Mouse (Mus musculus) activated CD4-positive, CD25-positive, alpha-beta regulatory T cell, adult 4 months (primary cell): ENCODE results near the gene Tcf15. TPM values are rescaled to one million over a fixed set of nuclear protein-coding genes. Genes with fewer than 3 reads are reported as not detected.

Source experiments
- ATAC-seq: one replicate; pipeline ENCODE4 v1.8.0; 2017
- polyA plus RNA-seq, 2 experiments: library from polyadenylated mRNA; unstranded; fragments of 100-300 nt; shearing (Covaris generic); gene quantifications; one replicate each; pipeline ENCODE4 v1.2.1; 2017

The Tcf15 gene
- not detected for polyA plus RNA-seq

DNA sequence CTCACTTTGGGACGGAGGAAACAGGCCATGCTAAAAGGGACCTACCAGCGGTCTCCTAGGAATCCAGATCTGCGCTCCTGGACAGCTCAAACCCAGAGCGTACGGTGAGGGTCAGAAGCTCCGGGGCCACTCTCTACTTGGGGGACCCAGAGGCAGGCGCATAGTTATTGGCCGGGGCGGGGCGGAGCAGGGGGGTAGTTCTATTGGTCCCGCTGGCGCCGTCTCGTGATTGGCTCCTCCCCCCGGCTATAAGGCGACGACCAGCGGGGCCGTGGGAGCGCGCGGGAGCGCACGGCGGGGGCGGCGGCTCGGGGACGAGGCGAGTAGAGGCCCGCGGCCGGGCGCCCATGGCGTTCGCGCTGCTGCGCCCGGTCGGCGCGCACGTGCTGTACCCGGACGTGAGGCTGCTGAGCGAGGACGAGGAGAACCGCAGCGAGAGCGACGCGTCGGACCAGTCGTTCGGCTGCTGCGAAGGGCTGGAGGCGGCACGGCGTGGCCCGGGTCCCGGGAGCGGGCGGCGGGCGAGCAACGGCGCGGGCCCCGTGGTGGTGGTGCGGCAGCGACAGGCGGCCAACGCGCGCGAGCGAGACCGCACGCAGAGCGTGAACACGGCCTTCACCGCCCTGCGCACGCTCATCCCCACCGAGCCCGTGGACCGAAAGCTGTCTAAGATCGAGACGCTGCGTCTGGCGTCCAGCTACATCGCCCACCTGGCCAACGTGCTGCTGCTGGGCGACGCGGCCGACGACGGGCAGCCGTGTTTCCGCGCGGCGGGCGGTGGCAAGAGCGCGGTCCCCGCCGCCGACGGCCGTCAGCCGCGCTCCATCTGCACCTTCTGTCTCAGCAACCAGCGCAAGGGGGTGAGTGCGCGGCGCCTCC lies at the start of gene Tcf15:
TSS of gene Tcf15 (plus strand) at position 283 of the 879 bp plus-strand sequence.
- no peak for ATAC-seq

DNA sequence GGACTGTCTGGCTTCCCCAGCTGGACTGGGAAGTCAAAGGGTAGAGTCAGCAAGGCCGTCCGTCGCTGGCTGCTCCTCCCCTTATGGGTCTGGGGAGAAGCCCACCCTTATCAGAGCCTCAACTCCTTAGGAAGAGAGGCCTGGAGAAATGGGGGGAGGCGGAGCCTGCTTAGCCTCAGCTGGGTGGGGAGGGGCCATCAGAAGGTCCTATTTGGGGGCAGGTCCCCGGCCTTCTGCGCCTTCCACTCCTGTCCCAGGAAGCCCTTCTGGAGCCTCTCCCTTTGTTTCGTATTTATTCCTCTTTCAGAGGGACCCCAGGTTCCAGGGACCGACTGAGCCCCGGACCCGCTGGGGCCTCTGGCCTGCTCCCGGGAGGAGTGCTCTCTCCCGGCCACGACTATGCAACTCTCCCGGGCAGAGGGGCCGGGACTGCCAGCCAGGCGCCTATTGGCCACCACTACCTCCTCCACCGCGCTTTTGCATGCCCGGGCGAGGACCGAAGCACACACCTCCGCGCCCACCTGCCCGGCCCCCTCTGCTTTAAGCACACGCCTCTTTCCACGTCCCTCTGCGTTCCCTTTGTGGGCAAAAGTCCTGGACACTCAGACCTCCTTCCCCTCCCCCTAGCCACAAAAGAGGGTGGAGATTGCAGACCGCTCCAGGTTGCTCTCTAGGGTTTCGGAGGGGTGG lies 48.4 kb upstream of the Tcf15 start:
- no peak for ATAC-seq

DNA sequence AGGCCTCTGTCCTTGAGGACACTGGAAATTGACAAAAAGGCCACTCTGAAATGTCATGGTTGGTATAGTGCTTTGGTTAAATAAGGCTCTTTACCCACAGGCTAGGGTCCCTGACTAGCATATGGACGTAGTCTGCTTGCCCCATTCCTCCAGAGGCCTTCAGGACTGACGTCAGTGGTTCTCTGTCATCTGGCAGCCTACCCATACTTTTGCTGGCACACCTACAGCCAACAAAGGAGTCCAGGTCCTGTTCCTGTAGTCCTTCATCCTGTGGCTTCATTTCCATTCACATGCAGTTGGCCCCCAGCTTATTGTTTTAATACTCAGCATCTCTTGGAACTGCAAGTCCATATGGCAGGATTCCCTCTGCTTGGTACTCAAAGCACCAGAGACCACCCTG lies 46.4 kb upstream of the Tcf15 start:
- ATAC-seq, result no peak

DNA sequence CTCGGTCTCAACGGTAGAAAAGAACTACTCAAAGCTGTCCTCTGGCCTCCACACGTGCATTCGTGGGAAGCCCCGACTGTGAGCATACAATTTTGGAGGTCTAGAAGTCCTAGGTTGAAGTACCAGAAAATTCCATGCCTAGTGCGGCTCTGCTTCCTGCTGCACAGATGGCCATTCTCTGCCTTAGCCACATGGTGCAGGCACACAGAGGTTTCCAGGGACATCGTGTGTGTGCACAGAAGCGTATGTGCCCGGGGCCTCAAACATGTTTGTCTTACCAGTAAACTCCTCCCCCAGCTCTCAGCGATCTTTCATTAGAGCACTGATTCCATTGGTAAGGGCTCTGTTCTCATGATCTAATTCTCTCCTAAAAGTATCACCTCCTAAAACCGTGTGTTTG lies 45.4 kb upstream of the Tcf15 start:
- no peak for ATAC-seq

DNA sequence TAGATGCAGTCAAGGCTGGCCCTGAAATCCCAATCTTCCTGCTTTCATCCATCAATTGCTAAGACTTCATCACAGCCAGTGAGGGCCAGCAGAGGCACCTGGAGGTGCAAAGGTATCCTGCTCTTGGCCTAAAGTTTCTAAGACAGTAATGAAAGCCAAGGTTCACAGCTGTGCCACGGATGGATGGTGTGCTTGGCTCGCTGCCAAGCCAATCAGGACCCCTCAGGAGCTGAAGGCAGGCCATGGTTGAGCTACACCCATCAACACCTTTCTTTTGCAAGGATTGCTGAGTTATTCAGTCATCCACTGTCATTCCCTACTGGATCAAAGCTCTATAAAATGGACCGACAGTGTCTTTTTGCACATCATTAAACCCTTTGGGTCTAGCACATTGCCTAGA lies 43.8 kb upstream of the Tcf15 start:
- no peak for ATAC-seq

DNA sequence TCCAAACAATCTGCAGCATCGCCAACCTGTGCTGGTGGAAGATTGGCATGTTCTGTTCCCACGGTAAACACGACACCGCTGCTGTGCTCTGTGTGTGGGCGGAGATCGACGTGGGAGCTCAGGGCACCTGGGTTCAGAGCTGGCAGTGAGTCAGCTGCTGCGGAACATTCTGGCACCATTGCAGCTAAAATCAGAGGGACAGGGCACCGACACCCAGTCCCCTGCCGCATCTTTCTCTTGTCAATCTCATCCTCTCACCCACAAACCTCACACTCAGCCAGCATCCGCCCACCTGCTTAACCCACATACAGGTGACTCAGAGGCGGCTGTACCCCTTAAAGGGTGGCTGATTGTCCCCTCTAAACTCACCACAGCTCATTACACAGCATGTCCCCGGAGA lies 41.6 kb upstream of the Tcf15 start:
- ATAC-seq, result no peak

DNA sequence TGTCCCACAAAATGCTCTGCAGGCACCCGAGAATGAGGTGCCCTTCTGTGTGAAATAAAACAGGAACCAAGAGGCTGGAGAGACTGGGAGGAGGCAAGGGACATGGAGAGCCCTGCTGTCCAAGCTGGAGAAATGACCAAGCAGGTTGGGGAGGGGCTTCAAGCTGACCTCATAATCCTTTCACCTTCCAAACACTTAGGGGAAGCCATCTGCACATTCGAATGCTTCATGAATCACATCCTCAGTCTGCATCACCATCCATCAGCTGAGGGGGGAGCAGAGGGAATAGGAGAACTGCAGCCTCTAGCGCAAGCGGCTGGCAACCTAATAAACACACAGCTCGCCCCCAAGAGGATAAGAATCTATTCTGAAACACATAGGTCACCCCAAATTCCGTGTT lies 41.0 kb upstream of the Tcf15 start:
- ATAC-seq, result no peak

DNA sequence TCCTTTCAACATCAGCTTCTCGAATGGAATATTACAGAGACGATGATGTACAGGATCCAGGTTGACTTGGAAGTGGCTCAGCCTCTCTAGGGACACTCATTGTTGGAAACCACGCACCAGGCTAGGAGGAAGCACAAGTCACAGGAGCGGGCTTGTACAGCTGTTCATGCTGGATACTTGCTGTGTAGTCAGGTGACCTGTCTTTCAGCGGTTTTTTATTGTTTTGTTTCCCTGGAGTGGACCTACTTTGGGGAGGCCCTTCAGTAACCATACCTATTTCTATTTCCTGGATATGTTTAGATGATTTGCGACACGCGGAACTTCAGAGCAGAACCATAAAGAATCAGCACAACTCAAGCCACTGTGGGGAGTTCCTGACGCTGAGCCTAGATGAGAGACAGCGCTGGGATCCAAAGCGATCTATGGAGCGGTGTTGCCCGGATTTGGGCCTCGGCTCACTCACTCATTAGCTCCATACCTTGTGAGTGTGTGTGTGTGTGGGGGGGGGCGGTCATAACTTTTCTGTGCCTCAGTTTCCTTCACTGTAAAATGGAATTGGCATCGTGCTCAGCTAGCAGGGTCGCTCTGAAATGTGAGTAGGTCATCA lies 38.5 kb upstream of the Tcf15 start:
- ATAC-seq, result no peak

DNA sequence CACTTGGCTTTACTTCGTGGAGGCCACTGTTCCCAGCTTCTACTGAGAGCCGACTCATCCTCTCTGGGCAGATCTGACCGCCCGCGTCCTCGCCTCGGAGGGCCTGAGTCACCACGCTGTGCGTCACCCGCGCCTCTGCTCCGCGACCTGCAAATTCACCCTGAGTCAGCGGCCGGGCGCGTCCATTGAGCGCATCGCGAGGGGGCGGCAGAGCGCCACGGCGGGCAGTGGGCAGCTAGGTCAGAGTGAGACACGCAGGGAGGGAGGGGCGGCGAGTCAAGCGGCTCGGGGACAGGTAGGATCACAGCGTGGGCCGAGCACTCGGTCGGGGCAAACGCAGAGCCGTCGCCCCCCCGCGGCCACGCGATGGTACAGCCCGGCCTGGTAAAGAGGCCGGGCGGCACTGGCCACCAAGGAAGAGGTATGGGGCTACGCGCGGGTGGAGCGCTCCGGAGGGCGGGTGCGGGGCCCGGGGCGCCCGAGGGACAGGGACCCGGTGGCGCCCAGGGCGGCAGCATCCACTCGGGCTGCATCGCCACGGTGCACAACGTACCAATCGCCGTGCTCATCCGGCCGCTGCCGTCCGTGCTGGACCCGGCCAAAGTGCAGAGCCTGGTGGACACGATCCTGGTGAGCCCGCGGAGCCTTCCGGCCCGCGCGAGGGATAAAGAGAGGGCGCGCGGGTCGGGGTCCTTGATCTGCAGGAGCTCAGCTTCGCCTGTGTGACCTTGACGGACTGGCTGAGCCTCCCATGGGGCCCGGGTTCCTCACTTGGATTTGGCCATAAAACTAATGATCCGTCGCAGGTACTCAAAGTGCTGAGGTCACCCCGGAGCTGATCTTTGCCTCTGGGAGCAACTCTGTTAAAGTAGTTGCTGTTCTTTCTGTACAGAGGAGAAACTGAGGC lies 37.8 kb upstream of the Tcf15 start, which contains the start of gene Srxn1:
TSS of gene Srxn1 (plus strand) at position 199 of the 907 bp plus-strand sequence.
- peak; percentile 78 for ATAC-seq

DNA sequence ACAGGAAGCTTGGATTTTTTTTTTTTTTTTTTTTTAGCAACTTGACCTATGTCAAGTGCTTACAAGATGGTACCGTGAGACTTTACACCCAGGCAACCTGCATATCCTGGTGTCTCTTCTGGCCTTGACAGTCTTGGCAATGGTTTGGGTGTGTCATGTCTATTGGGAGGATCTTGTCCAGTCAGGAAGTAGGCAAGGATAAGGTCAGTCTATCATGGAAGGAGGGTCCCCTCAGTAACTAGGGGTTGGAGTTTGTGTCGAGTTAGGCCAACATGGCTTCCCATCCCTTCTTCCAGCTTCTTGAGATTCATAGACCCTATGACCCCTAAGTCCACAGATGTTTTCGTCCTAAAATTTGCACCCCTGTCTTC lies 37.2 kb upstream of the Tcf15 start:
- ATAC-seq, result no peak

DNA sequence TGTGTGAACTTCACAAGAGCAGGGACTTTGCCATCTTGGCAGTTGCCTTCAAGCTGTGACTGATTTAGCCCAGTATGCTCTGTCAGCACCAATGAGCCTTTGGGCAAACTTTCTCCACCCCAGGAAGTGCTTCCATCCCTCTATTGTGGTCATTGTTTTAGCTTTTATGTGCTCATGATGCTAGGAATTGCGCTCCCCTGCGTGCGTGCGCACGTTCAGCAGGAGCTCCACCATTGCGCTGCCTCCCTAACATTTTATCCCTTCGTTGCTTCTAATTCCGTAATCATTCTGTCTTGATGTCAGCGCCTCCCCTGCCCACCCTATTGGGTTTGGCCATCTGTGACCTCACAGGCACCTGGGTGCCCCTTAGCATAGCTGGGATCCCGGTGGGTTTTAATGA lies 36.8 kb upstream of the Tcf15 start:
- no peak for ATAC-seq

DNA sequence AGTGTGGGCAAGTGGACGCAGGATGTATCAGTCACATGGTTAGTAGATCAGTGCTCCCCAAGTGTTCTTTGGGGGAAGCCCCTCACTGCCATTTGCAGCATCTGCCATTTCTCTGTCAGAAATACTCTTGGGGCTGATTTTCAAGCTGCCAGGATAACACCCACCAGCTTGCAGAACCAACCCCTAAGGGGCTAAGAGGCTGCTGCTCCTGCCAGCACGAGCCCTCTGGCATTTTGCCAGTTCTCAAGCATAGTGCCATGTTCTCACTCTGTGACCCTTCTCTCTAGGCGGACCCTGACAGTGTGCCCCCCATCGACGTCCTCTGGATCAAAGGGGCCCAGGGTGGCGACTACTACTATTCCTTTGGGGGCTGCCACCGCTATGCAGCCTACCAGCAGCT lies 34.7 kb upstream of the Tcf15 start:
- ATAC-seq, result no peak

DNA sequence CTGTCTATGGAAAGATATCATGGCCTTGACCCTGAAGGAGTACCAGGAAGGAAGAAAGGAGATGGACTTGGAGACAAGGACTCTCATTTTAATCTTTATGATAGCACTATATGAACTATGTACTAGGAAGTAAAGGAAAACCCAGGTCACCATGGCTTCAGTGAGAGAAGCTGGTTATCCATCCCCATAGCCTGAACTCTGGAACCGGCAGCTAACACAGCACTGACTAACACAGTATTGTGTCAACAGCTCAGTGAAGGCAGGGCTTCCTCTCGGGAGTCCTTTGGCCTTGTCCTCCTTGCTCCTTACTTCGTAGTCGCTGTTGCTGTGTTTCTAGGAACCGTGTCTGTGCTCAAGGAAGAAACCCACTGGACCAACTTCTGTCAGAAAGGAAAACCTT lies 34.0 kb upstream of the Tcf15 start:
- no peak for ATAC-seq

DNA sequence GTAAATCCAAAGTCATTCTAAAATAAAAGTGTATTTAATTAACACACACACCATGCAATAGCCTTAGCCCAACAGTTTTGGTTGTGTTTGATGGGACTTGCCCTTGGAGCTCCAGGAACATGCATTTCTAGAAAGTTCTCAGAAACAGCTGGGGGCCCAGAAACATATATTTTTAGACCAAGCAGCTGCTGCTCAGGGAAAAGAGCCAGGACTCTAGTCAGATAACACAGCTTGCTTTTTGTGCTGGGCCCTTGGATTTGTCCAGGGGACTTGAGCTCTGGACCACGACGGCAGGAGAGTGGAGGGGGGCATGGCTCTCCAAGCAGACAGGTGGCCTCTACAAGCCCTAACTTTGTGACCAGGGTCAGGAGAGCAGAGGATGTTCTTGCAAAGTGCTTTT lies 32.0 kb upstream of the Tcf15 start:
- no peak for ATAC-seq

DNA sequence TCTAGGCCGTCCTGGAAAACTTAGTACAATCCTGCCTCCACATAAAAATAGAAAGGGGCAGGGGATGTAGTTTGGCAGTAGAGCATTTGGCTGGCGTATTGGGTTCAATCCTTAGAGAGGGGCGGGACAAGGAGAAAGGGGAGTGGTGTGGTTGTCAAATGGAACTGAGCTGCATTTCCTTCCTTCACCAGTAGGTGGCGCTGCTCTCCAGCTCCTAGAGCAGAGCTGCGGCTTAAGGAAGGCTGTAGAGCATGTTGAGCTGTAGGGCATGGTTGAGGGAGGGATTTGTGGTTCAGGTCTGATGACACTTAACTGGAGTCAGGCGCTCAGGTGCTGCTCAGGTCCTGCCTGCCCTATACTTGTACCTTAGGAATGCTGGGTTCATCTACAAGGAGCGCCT lies 31.4 kb upstream of the Tcf15 start:
- ATAC-seq, result peak; percentile 73

DNA sequence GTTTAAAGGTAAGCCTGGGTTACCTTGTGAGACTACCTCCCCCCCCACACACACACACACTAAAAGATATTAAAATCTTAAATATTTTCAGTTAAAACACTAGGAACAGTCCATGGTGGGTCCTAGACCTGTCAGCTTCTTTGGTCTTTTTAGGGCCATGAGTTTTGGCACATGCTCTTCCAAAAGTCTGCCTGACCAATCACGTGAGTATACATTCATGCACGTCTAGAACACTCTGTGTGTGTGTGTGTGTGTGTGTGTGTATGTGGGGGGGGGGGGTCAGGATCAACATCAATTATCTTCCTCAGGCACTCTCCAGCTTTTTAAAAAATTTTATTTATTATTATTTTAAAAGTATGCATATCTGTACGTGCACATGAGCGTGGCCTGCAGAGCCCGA lies 30.9 kb upstream of the Tcf15 start:
- ATAC-seq, result no peak

DNA sequence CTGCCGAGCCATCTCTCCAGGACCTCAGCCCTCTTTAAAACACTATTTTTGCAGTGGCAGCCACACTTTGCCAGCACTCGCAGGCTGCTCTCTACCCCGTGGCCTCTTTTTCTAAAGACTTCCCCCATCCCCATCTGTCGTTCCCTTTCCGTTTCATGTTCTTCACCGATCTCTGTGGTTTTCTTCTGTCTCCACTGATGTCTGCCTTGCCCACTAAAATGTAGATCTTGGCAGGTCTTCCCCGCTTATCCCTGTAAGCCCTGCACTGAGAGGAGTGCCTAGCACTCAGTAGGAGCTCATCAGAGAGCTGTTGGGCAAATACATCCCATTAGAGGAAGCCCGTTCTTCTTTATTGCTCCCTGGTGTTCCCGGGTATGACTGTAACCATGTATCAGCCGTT lies 30.4 kb upstream of the Tcf15 start:
- no peak for ATAC-seq

DNA sequence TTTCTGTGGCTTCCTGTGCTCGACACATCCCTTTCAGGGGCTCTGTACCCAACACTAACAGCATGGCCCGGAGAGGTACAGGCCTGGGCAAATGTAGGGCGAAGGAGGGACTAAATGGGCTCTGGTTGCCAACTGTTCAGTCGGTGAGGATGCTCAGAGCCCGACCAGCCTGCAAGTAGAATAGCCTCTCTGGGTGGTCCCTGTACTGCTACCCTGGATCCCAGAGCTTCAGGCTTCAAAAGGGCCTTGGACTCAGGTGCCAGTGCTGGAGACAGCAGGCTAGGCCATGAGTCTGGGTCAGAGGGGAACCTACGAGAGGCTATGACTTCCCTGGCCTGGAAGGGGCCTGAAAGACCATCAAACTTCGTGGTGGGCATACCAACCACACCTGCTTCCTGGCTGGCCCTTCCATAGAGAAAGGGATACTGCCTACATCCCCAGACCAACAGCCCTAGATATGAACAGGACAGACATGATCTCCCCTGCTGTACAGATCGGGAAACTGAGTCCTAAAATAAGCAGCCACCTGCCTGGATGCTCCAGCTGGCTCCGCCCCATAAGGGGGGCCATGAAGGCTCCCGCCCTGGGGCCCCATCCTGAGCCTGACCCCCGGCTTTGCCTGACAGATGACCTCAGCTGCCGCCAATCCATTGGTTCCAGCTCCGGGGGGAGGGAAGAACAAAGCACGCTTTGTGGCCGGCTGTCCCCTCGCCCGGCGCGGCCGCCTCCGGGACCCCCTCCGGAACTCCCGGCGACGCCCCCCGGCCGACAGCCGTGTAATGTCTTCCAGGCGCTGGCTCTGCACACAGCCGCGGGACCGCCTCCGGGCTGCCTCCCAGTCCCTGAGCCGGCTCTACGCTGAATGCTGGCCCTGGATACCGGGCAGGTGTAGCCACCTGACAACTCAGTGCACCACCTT lies 29.0 kb upstream of the Tcf15 start:
- no peak for ATAC-seq

DNA sequence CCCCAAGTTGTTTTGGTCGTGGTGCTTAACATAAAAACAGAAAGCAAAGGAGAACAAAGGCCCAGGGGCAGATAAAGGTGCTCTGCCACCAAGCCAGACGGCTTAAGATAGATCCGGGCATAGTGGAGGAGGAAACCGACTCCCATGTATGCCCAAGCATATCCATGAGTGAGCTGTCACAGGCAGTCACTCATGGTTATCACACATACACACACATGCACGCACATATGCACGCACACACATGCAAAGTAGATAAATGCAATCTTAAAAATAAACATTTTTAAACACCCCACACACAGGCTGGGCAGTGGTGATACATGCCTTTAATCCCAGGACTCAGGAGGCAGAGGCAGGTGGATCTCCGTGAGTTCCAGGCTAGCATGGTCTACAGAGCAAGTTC lies 25.7 kb upstream of the Tcf15 start:
- ATAC-seq, result no peak

DNA sequence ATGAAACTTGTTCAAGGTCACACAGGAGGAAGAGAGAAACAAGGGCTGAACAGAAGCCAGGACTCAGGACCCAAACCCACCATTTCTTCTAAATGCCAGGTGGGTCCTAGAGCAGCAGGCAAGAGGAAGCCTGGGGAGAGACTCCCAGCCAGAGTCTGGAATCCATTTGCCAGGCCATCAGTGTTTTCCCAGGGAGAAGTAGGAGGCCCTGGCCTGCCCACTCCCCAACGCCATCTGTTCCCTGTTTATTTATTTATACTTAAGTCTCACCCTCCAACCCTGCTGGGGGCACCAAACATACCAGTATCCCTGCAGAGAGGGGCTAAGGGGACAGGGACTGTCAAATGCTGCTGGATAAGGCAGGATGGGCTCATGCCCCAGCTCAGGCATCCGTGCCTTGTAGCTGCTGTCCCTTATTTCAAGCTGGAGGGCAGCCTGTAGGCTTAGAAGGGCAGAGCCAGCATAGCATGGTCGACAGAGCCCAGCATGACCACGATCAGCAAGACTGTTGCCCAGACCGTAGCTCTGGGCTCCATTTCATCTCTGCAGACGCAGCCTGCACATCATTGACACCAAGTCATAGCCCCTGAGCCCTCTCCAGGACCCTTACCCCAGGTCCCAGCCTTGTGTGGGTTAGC lies 24.0 kb upstream of the Tcf15 start:
- ATAC-seq, result no peak

DNA sequence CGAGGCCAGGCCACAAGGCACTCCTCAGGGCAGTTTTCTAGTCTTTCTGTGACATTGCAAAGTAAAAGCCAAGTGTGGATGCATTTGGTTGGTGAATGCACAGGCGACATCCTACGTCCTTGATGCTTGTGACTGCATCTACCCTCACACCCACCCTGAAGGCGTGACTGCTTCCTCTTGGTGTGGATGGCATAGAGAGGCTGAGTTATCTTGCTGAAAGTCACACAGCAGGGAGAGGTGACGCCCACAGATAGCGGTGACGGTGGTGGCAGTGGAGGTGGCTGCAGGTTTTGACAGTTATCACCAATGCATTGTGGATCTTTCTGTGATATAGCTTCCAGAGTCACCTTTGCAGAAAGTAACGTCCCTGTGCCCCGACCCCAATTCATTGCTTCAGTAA lies 20.5 kb upstream of the Tcf15 start:
- no peak for ATAC-seq
